Mouse (Mus musculus): ENCODE measurements at regions not wholly inside any gene's neighbourhood (a gene's known extent, or its start where the extent isn't known, plus 50 kb on each side); places are given as distances from the start of the nearest gene placed in this dataset.

GRCm38 (mm10) chr9:116231351-116232311 lies 56.5 kb upstream of the Tgfbr2 start:
- H3K4me2 ChIP-seq (ENCODE audit: low read length): no peak overlapping the region
- DNase-seq (ENCODE audit: low spot score) (peak; percentile 68), ATAC-seq (no peak)
- no peaks in the 10 kb centered on the region for H3K9me3 ChIP-seq (replicated peaks; ENCODE audit: control insufficient read depth, low read length)
- H3K9ac ChIP-seq (ENCODE audit: low read length): no peak overlapping the region
- H3K36me3 ChIP-seq (ENCODE audit: control insufficient read depth, insufficient read depth, low read length): no peaks in the 10 kb centered on the region
- H3K27me3 ChIP-seq (replicated peaks; ENCODE audit: control insufficient read depth, insufficient read depth, low read length): no peaks in the 10 kb centered on the region
- WGBS: 80% methylated on average over 16 of the region's 16 CpGs
- peak overlapping the region; percentile 55 for H3K27ac ChIP-seq (ENCODE audit: low read depth, low read length)
- no peaks in the 10 kb centered on the region; the same call in 1 of the 2 replicates for H3K4me1 ChIP-seq (ENCODE audit: control insufficient read depth, insufficient read depth, low read length)
- no peak overlapping the region for H3K4me3 ChIP-seq (ENCODE audit: low read depth, low read length)

- Histone ChIP-seq H3K27ac (ENCODE audit: low read depth, low read length) (no peak overlapping the region), H3K9me3 (replicated peaks; ENCODE audit: control insufficient read depth, low read length) (no peaks in the 10 kb centered on the region), H3K36me3 (ENCODE audit: control insufficient read depth, insufficient read depth, low read length) (no peaks in the 10 kb centered on the region), H3K27me3 (replicated peaks; ENCODE audit: control insufficient read depth, insufficient read depth, low read length) (no peaks in the 10 kb centered on the region), H3K4me1 (ENCODE audit: control insufficient read depth, insufficient read depth, low read length) (no peaks in the 10 kb centered on the region; the same call in 1 of the 2 replicates), H3K4me2 (ENCODE audit: low read length) (no peak overlapping the region), H3K4me3 (ENCODE audit: low read depth, low read length) (no peak overlapping the region), H3K9ac (ENCODE audit: low read length) (no peak overlapping the region)
- ATAC-seq: no peak
- no peak for DNase-seq (ENCODE audit: low spot score)
- 78% methylated on average over 7 of the region's 7 CpGs for WGBS
Measured at GRCm38 (mm10) chr9:116230346-116230745, 55.2 kb upstream of the Tgfbr2 start.

GRCm38 (mm10) chr9:116228443-116228842 lies 53.3 kb upstream of the Tgfbr2 start:
- 92% methylated on average over 9 of the region's 9 CpGs for WGBS
- Histone ChIP-seq H3K4me1 (ENCODE audit: control insufficient read depth, insufficient read depth, low read length) (no peaks in the 10 kb centered on the region; the same call in 1 of the 2 replicates), H3K9ac (ENCODE audit: low read length) (no peak overlapping the region), H3K4me3 (ENCODE audit: low read depth, low read length) (no peak overlapping the region), H3K36me3 (ENCODE audit: control insufficient read depth, insufficient read depth, low read length) (no peaks in the 10 kb centered on the region), H3K4me2 (ENCODE audit: low read length) (no peak overlapping the region), H3K9me3 (replicated peaks; ENCODE audit: control insufficient read depth, low read length) (no peaks in the 10 kb centered on the region), H3K27ac (ENCODE audit: low read depth, low read length) (no peak overlapping the region), H3K27me3 (replicated peaks; ENCODE audit: control insufficient read depth, insufficient read depth, low read length) (no peaks in the 10 kb centered on the region)
- ATAC-seq (no peak), DNase-seq (ENCODE audit: low spot score) (no peak)

GRCm38 (mm10) chr9:116227738-116228137 lies 52.6 kb upstream of the Tgfbr2 start:
- Histone ChIP-seq H3K27ac (ENCODE audit: low read depth, low read length) (no peak overlapping the region), H3K4me1 (ENCODE audit: control insufficient read depth, insufficient read depth, low read length) (no peaks in the 10 kb centered on the region; the same call in 1 of the 2 replicates), H3K36me3 (ENCODE audit: control insufficient read depth, insufficient read depth, low read length) (no peaks in the 10 kb centered on the region), H3K27me3 (replicated peaks; ENCODE audit: control insufficient read depth, insufficient read depth, low read length) (no peaks in the 10 kb centered on the region), H3K4me3 (ENCODE audit: low read depth, low read length) (no peak overlapping the region), H3K4me2 (ENCODE audit: low read length) (no peak overlapping the region), H3K9me3 (replicated peaks; ENCODE audit: control insufficient read depth, low read length) (no peaks in the 10 kb centered on the region), H3K9ac (ENCODE audit: low read length) (no peak overlapping the region)
- no peak for DNase-seq (ENCODE audit: low spot score)
- 87% methylated on average over 7 of the region's 7 CpGs for WGBS
- ATAC-seq: no peak
